Mouse (Mus musculus) erythroid progenitor cell, adult 5-6 weeks (primary cell): ENCODE data around the gene Commd1. TPM values are rescaled to one million over a fixed set of nuclear protein-coding genes. Genes with fewer than 3 reads are reported as not detected.

Experiments
- ATAC-seq: replicated peaks from 2 replicates; pipeline ENCODE4 v1.8.0; 2016; ENCODE audit warnings: moderate number of reproducible peaks, mild to moderate bottlenecking, moderate TSS enrichment, inconsistent platforms; ENCODE audit not compliant: poor library complexity, low FRiP score, severe bottlenecking
- total RNA-seq, 2 experiments: library from RNA; stranded (forward) in 1 of 2; stranded (reverse) in 1 of 2; fragments of 150-400 nt in 1 of 2; fragments of 186-747, 209-891 nt in 1 of 2; gene quantifications; 2 replicates each; pipeline versions ENCODE4 v1.2.3 to v1.2.4; 2015 to 2017; ENCODE audit warnings: low replicate concordance in 2 of 2

Gene Commd1
- total RNA-seq, 2 experiments from 2014 or later: 30.7 to 38.1 TPM

DNA sequence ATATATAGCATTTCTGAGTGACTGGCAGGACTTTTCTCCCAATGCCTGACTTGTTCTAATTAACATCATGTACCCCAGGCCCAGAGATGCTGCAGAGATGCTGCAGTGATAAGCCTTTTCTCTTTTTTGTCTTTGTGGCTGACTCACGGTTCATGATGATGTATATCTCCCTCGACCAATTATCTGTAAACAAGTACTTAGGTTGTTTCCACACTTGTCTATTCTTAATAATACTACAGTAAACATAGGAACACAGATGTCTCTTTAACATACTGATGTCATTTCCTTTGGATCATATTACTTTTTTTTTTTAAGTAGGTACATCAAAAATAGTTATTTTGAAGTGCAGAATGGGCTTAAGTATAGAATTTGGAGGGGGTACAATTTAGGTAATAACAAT is 79.3 kb downstream of the Commd1 start:
- no peak for ATAC-seq

DNA sequence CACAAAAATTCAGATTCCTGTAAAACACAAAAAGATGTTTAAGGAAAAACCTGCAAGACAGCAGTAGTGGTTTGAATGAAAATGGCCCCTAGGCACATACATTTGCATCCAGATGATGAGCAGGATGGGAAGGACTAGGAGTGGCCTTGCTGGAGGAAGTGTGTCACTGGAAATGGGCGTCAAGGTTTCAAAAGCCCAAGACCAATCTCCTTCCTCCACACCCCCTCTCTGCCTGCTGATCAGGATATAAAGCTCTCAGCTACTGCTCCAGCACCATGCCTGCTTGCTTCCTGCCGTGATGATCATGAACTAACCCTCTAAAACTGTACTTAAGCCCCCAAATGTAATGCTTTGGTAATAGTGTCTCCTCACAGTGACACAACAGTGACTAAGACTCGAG is 82.1 kb downstream of the Commd1 start:
- no peak for ATAC-seq

DNA sequence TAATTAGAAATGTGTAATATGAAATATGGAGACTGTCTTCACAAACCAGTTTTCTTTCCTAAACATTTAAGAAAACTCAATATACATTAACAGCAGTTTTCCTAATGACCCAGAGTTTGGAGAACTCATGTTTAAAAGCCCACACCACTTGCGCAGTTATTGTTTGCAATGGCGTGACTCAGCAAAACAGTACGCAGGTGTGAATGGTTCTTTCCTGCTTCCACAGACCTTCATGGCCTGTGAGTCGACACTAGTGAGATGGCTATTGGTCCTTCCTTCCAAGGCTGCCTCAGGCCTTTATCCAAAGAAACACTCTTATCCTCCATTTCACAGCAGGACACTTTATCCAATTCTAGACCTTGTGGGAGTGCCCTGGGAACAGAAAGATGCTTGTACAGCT is 84.5 kb downstream of the Commd1 start:
- ATAC-seq: no peak

DNA sequence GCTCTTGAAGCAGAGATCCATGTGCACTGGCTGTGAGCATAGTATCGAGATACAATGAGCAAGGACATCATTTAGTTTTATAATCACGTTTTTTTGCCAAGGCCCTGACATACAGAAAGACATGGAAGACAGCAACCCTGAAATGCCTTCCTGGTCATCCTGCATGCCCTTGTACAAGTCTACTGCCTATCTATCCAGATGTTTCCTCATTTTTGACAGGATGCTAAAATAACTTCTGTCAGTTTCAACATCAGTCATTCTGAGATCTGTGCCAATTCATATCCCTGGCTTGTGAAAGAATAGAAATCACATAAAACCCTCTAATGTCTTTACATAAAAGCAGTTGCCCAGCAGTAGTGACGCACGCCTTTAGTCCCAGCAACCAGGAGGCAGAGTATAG is 85.1 kb downstream of the Commd1 start:
- ATAC-seq: no peak

DNA sequence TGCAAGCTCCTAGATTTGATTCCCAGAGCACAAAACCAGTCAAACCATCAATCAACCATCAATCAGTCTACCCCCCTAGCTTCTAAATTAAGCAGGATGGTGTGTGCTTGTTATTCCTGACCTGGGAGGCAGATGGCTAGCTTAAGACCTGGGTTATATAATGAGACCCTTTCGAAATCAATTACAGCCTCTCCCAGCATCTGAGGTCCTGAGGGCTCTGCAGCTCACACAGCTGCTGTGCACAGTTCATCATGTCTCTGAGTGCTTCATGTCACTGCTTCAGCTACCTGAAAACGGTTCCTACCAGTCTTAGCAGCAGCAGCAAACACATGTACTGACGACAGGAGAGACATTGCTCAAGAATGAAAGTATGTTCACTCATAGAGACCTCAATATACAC is 89.1 kb downstream of the Commd1 start:
- ATAC-seq: no peak

DNA sequence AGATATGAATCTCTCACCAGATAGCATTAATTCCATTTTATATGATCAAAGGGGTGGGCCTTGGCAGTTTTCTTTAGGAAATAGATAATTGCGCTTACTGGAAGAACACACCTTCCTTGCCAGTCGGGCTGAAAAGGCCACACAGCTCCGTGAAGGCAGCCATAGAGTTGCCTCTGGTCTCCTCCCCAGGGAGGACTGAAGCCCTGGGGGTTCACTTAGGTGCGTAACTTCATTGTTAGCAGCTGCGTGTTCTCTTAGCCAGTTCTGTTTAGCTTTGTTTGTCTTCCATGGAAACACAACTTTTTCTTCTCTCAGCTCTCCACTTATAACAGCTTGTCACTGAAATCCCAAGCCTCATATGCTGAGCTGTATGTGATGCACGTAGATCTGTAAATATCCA is 89.7 kb downstream of the Commd1 start:
- no peak for ATAC-seq

DNA sequence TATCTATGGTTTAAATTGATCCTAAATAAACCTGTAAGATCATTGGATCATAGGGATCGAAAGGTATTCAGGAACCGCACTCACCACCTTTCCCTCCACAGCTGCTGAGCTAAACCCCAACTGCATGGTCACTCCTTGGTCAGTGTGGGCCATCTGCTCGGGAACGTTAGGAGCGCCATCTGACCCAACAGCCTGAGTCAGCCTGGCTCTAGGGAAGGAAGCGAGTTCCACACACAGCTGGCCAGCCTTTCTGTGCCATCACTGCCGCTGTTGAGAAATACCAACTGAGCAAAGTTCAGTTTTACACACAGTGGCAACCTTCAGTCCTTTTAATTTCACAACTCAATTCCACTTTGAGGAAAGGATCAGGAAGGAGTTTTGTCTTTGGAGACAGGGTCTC is 90.3 kb downstream of the Commd1 start:
- ATAC-seq: no peak

DNA sequence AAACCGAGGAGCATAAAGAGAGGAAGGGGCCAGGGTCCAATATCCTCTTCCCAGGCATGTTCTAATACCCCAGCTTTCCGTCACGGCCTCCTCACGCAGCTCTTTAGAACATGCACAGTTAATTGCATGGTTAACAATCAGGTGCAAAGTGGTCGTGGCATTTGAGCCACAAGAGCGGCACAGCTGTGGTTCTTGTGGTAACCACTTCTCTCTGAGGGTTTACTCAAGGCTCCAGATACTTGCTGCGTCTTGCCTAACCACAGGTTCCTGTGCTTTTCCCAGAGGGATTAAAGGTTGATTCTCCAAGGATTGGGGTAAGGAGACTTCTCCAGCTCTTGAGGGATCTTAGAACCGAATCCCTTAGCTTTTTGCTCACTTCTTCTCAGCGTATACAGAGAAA is 90.9 kb downstream of the Commd1 start:
- no peak for ATAC-seq

DNA sequence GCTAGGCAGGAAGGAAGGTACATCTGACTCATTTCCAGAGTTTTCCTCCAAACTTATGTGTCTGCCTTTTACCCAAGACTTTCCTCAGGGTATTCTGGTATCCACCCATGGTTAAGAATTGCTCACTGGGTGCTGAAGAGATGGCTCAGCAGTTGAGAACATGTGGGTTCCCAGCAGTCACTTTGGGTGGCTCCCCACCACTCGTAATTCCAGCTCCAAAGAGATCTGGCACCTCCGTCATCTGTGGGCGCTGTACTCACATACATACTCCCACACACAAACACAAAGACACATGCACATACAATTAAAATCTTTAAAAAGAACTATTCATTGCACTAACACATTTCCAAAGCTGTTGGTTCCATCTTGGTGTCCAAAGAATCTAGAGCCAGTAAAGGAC is 93.0 kb downstream of the Commd1 start:
- ATAC-seq: no peak

DNA sequence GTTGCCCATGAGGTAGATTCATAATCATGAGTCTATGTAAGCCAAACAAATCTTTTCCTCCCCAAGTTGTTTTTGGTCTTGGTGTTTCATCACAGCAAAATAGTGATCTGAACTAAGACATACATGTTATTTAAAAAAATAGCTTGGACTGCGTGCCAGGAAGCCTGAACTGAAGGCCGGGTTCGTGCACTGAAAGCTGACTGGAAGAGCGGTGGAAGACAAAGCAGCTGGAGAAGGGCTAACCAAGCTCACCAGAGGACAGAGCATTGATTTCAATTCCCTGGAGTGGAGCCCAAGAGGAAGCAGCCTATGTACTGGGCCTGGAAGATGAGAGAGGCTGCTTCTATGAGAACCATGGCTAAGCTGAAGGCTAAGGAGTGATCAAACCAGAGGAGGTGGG is 95.2 kb downstream of the Commd1 start:
- no peak for ATAC-seq

DNA sequence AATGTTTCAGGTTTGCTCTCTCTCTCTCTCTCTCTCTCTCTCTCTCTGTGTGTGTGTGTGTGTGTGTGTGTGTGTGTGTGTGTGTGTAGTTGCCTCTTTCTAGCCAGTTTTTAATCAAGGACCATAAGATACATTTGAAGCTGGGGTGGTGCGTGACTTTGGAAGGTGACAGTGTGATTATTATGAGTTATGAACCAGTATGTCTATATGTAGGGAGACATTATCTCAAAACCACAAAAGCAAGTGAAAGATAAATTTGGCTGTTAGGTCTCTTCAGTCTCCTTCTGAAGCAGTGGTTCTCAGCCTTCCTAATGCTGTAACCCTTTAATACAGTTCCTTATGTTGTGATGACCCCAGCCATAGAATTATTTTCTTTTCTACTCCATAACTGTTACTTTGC is 96.8 kb downstream of the Commd1 start:
- ATAC-seq: no peak

DNA sequence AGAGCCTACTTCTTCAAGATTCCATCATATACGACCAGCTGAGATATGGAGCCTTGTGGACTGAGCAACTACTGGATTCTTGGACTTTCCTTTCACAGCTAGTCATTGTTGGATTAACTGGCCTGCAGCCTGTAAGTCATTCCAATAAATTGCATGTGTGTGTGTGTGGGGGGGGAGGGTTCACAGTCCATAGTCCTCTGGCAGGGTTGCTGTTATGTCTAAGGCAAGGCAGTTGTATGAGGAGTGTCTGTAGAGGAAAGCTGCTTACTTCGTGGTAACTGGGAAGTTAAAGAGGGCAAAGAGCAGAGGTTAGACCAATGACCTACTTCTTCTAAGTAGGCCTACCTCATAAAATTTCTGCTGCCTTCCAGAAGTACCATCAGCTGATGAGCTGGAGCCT is 98.5 kb downstream of the Commd1 start:
- no peak for ATAC-seq

DNA sequence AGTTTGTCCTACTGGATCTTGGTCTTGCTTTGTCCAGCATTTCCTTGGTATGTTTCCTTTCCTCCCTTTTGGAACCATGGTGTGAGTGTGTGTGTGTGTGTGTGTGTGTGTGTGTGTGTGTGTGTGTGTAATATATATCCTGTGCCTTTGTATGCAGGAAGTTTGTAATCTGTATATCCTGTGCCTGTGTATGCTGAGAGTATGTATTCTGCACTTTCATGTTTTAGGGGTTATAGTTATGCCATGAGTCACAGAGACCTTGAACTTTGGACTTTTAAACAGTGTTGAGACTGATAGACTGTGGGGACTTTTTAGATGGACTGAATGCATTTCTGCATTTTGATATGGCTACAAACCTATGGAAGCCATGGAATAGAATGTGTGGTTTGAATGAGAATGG is 99.3 kb downstream of the Commd1 start:
- ATAC-seq: no peak

DNA sequence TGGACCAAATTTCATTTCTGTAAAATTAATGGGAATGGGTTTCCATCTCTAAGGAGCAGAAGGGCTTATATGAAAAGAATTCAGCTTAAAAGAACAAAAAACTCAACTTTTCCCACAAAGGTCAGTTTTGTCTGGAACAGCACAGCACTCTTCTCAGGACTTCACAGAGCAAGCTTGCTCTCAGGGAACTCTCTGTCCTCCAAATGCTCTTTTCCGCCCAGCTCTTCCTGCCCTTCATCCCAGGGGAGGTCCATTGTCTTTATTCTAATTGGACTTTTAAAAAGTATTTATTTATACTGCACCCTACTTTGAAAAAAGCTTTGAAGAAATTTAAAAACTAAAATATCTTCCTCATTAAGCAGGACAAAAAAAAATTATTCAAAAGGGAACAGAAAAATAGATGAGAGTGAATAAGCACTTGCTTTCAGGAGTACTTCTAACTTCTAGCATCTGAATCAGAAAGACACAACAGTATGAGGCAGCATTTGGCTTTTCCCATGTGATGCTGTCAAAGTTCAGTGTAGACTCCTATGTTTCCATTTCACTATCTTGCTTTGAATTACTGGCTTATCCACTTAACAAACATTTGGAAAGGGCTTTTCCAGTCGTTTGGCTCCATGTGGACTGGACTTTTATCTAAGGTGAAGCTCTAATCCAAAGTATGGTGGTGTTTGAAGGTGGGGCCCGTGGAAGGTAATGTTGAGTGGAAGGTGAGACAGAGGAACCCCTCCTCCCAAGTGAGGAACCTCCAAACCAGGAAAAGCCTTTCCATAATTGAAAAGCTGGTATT is 101.6 kb downstream of the Commd1 start:
- no peak for ATAC-seq

DNA sequence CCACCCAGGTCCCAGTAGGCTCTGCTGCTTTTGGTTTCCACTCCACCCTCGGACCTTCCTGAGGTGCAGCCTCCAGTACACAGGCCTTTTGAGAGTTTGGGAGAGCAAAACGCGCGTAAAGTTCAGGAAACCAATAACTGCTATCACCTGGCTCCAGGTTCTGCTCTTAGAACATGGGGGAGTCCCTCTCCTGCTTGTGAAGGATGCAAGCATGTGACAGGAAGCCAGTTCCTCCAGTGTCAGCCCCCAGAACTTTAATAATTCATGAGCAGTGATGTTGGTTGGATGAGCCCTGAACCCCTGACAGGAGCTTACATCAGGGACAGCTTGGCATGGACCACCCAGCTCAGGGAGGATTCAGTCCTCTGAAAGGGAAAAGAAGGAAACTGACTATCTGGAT is 102.5 kb downstream of the Commd1 start:
- ATAC-seq: no peak

DNA sequence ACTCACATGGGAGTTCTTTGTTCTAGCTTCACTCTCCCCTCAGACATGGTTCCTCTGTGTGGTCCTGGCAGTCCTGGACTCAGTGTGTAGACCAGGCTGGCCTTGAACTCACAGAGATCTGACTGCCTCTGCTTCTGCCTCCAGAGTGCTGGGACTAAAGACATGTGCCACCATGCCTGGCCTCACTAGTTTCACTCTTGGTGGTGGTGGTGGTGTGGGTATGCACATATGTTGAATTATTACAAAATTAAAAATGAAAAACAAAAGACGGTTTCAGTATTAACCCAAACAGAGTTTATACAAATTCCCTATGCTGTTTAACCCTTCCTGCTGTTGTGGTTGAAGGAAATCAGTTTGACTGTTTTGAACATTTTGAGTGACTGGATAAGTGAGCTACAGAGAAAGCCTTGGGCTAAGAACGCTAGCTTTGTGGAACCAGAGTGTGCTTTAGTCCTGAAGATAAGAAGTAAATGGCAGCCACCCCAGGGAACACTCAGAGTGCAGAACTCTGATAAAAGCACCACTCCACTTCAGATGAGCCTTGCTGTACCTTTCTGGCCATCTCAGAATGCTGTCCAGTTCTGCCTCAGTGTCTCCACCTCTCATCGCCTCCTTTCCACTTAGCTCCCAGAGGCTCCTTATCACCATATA is 105.4 kb downstream of the Commd1 start:
- ATAC-seq: peak; percentile 67

DNA sequence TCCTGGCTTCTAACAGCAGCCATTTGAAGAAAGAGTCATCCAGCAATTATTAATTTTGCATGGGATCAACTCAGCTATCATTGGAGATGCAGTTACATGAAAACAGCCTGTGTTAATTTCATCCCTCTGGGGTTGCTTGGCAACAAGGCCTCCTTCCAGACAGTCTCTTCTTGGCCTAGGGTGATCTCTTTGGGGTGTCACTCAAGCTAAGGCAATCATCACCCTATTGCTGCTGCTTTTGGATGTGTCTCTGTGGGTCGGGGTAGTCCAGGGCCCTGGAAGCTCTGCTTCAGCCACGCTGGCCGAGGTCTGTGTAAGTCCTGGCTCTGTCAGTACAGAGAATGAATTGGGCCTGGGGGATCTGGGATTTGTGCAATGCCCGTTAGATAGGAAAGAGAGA is 106.9 kb downstream of the Commd1 start:
- no peak for ATAC-seq

DNA sequence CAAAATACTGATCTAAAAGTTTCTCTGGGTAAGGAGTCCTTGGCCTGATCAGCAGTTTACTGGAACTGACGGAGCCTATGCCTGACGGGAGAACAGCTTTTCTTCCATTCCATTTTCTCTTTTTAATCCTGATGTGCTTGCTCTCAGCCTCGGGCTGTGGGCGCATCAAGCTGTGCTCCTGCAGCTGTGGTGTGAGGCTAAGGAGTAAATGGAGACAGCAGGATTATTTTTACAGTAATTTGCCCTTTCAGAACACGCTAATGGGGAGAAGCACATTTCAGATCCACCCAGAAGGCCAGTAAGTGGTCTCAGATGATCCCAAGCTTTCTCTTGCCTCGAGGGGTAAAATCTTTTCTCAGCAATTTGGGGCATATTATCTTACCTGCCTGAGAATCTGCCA is 107.4 kb downstream of the Commd1 start:
- ATAC-seq: no peak

DNA sequence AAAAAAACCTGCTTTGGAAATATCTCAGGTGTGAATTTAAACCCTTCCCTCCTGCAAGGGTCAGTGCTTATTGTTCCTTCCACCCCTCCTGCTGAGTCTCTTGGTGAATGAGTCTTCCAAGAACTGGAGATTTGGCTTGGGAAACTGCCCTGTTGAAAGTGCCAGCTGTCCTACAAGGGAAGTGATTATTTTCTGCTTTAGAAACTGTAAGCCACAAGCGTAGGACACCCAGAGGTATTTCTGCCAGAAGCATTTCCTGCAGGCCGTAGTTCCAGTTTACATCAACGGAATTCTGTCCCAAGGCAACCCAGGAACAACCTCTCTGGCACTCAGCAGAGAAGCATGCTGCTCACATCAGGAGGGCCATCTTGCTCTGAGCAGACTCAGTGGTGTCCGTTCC is 108.8 kb downstream of the Commd1 start:
- ATAC-seq: no peak

DNA sequence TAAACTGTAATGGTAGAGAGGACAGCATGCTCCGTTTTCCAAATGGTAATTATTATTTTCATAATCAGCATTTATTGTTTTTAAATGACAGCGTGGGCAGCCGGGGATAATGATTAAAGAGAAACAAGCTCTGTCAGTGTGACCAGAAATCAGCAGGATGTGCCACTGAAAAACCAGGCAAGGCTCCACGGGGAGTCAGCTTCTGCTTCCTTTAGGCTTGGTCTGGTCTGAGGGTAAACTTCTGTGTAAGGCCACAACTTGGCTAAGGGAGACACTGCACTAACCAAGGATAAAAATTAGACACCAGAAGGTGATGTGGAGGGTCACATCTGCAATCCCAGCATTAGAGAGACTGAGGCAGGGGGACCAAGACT is 109.9 kb downstream of the Commd1 start:
- ATAC-seq: no peak

DNA sequence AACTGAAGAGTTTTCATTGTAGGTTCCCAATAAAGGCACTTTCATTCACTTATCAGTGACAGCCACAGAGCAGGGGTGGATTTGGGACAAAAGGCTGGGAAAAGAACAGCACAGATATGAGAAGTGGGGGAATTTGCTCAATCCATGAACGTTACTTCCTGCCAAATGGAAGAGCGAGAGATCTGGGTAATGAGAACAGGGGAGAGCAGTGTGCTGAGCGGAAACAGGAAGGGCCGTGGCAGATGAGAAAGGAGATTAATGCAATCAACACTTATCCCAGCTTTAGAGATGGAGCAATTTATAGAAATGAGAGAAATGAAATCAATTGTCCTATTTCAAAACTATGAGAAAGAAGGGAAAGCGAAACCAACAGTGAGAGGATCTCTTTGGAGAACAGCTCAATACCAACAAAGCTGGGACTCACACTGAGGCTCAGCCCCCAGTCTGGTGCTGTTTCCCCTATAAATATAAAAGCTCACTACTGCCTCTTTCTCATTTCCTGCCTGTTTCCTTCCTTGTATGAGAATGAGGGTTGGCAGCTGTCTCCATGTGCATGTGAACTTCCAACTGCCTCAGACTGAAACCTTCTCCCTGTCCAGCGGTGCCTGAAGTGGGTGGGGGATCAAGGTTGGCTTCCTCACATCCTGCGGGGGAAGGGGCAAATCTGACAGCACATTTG is 110.4 kb downstream of the Commd1 start:
- ATAC-seq: no peak
